ENCODE assay signal across 14 mouse cellular contexts in genomic region chr13:24190875-24191663, GRCm38 (mm10).
"Had no signal": no experiment of that assay in that cellular context is flagged by ENCODE, and none has a peak within 500 bp of the region (broad histone marks: within the 10 kb centered on the region; RNA-seq: fewer than 3 reads in every experiment).

No protein-coding gene starts in this region.

- ATAC-seq: intestine, embryonic 15.5 days; lung, postnatal 0 days had no signal

- DNase-seq: kidney, adult 18-20 months; kidney, postnatal 14 days; lung, adult 2 months; lung, postnatal 36 days; right cerebral cortex, adult 18-20 months; right cerebral cortex, postnatal 25 days; thymus, postnatal 4 days had no signal

- H3K27ac ChIP-seq: intestine, embryonic 15.5 days; left cerebral cortex, adult 2 months; limb, embryonic 10.5 days; liver, embryonic 15.5 days; midbrain, embryonic 12.5 days had no signal

- H3K9ac ChIP-seq: intestine, embryonic 15.5 days; liver, embryonic 15.5 days; midbrain, embryonic 12.5 days had no signal

- H3K36me3 ChIP-seq: intestine, embryonic 15.5 days; limb, embryonic 10.5 days; liver, embryonic 15.5 days; midbrain, embryonic 12.5 days had no signal

- H3K4me3 ChIP-seq: intestine, embryonic 15.5 days; left cerebral cortex, adult 2 months; limb, embryonic 10.5 days; liver, embryonic 15.5 days; midbrain, embryonic 12.5 days had no signal

- H3K9me3 ChIP-seq: intestine, embryonic 15.5 days; midbrain, embryonic 12.5 days had no signal

- H3K27me3 ChIP-seq: intestine, embryonic 15.5 days; liver, embryonic 15.5 days; midbrain, embryonic 12.5 days had no signal

- H3K4me1 ChIP-seq: limb, embryonic 10.5 days; liver, embryonic 15.5 days had no signal

- H3K4me2 ChIP-seq: intestine, embryonic 15.5 days; liver, embryonic 11.5 days; liver, embryonic 15.5 days; midbrain, embryonic 12.5 days had no signal
